Mouse (Mus musculus) heart, adult 18-20 months (tissue): ENCODE results near the gene Ccdc194. TPM values are rescaled to one million over a fixed set of nuclear protein-coding genes. Genes with fewer than 3 reads are reported as not detected.

ENCODE experiments used
- DNase-seq, 2 experiments: peaks; one replicate each; pipeline ENCODE4 v3.0.0; 2021 to 2022; ENCODE audit warnings: mixed read lengths in 1 of 2
- long read RNA-seq, 2 experiments: library from polyadenylated mRNA; stranded (forward); transcript quantifications; one replicate each; pipeline ENCODE4 v2.0.0; 2021
- total RNA-seq, 2 experiments: library from RNA; stranded (reverse); gene quantifications; 2 replicates each; pipeline ENCODE4 v1.2.3; 2021

Ccdc194 gene
- total RNA-seq = not detected
- long read RNA-seq, experiment 1 = 0 reads
- long read RNA-seq, experiment 2 = 0 reads

- no peak for DNase-seq
These were observed at the start of gene Ccdc194 for GRCm38 (mm10) chr8:71525226-71526050. Gene Ccdc194 (minus strand): TSS chr8:71525711.

GRCm38 (mm10) chr8:71575020-71575419, 49.5 kb upstream of the Ccdc194 start:
- DNase-seq = no peak

GRCm38 (mm10) chr8:71574426-71574825, 48.9 kb upstream of the Ccdc194 start:
- DNase-seq = peak in 1 of 2 experiments; percentile 41

DNA sequence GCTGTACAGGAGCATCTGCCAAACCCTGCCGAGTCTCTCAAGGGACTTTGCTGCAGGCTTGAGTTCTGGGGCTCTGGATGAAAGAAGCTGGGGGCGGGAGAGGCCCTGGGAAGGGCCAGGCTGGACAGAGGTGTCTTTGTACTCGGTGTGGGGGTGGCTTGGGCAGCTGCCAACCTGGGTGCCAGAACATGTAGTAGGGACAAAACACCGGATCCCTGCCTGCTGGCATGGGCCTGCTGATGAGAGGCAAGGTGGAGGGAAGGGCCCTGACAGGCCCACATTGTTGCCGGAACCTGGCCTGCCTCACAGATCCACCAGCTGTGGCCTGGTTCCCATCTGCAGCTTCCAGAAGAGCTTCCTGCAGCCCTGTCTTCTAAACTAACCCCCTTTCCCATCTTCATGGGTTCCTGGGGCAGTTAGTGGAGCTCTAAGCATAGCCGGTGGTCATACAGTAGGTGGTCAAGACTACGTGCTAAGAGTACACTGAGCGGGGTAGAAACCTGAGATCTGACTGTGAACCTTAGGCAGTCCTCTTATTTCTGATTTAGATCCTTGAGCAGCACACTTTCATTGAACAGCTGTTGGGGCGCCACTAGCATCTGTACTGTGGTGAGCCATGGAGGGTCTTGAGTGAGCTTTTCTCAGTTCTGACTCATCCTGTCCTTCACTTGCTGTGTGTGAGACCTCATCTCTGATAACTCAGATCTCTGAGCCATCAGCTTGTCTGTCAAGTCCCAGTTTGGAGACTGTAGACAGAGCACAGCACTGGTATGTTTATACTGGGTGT, 47.5 kb upstream of the Ccdc194 start:
- DNase-seq = peak; percentile 82 to 87

DNA sequence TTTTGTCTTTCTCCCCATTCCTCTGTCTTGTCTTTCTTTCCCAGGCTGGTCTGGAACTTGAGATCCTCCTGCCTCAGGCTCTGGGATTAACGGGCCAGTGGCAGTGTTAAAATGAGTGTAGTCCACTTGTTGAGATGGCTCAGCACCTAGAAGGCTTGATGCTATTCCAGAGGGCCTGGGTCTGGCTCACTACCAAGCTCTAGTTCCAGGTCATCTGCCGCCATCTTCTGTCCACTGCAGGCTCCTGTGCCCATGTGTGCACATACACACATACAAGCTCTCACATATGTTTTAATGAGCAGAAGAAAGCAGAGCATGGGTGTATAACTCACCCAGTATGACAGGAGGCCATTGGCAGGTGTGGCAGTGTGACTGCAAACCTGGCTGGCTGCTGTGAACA, 46.6 kb upstream of the Ccdc194 start:
- peak in 1 of 2 experiments; percentile 41 for DNase-seq

GRCm38 (mm10) chr8:71570291-71570954, 44.9 kb upstream of the Ccdc194 start:
- peak in 1 of 2 experiments; percentile 91 for DNase-seq

GRCm38 (mm10) chr8:71569366-71570290, 44.1 kb upstream of the Ccdc194 start:
- peak; percentile 89 to 90 for DNase-seq

GRCm38 (mm10) chr8:71568941-71569340, 43.4 kb upstream of the Ccdc194 start:
- DNase-seq = no peak

DNA sequence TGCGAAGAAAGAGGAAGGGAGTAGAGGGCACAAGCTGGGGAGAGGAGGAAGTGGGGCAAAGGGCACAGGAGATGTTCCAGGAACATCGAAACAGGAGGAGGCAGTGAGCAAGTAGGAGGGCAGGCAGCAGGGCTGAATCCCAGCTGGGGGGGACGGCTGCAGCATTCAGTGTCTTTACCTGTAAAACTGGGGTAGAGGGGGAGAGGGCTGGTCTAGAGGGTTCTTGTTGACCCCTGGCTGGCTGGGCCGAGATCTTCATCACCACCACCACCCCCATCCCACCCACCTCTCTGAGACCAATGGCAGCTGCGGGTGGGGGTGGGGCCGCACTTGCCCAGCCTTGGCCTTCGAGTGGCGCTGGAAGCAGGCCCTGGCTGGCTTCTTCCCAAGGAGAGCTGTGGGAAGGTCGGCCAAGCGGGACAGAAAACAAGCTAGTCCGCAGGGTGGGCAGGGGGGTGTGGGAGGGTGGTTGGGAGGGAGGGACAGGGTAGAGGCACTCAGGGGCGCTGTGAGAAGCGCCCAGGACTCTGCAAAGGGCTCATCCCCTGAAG, 43.0 kb upstream of the Ccdc194 start, which contains the start of gene Slc27a1:
Gene Slc27a1 (plus strand): TSS at position 496 of the 551 bp plus-strand sequence.
- peak; percentile 89 to 91 for DNase-seq

- DNase-seq = peak in 1 of 2 experiments; percentile 31
These were observed 42.1 kb upstream of the Ccdc194 start for GRCm38 (mm10) chr8:71567587-71567986.

GRCm38 (mm10) chr8:71566501-71566900, 41.0 kb upstream of the Ccdc194 start, which contains the start of gene Nxnl1:
Gene Nxnl1 (minus strand): TSS chr8:71566601.
- no peak for DNase-seq

DNA sequence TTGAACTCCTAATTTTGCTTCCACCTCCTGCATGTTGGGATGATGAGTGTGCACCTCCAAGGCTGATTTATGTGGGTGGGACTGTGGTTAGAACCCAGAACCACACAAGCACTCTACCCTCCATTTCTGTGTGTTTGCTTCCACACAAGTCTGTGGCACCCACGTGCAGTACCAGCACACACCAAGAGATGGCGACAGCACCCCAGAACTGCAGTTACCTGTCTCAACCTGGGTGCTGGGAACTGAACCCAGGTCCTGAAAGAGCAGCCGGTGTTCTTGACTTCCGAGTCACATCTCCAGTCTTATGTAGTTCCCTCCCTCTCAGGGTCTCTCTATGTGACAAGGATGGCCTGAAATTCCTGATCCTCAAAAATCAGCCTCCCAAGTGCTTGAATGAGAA, 38.5 kb upstream of the Ccdc194 start:
- no peak for DNase-seq

- peak; percentile 85 to 90 for DNase-seq
These were observed 37.2 kb upstream of the Ccdc194 start for GRCm38 (mm10) chr8:71562751-71563150.

- peak; percentile 50 to 83 for DNase-seq
These were observed 35.9 kb upstream of the Ccdc194 start for GRCm38 (mm10) chr8:71561401-71561800.

- DNase-seq = no peak
These were observed 35.3 kb upstream of the Ccdc194 start for GRCm38 (mm10) chr8:71560765-71561164.

DNA sequence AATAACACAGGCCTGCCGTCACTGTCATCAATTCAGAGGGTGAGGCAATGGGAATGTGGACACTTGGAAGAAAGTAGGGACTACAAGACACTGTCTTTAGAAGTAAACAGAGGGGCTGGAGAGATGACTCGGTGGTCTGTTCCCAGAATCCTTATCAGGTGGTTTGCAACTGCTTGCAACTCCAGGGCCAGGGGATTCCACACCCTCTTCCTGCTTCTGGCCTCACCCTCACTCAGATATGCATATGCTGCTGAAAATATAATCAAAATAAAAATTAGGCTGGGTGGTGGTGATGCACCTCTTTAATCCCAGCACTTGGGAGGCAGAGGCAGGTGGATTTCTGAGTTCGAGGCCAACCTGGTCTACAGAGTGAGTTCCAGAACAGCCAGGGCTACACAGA, 34.6 kb upstream of the Ccdc194 start:
- no peak for DNase-seq

GRCm38 (mm10) chr8:71558958-71559690, 33.6 kb upstream of the Ccdc194 start:
- peak; percentile 70 to 75 for DNase-seq

GRCm38 (mm10) chr8:71558071-71558957, 32.8 kb upstream of the Ccdc194 start, which contains the start of gene Tmem221:
Gene Tmem221 (minus strand): TSS chr8:71558871.
- DNase-seq = no peak

DNA sequence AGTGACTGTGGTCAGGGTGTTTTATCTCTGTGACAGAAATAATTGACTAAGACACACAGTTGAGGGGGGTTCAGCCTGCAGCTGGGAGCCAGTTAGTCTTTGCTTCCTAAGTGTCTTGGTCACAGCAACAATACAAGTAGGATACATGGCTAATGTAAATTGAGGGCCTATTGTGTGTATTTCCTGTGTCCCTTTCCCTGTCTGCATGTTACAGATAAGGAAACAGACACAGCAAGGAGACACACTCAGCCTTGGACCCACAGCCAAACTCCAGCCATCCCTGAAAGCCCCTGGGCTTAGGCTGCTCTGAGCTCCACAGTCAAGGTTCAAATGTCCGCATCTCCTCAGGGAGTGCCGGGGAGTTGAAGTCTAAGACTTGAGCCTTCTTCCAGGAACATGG, 29.1 kb upstream of the Ccdc194 start:
- no peak for DNase-seq
